Mouse (Mus musculus): Measurements from ENCODE around the gene Tmtc1. TPM values are rescaled to one million over a fixed set of nuclear protein-coding genes. Genes with fewer than 3 reads are reported as not detected.

Tmtc1 gene
- polyA plus RNA-seq, 1 experiment from 2014 or later = 0.76 TPM

DNA sequence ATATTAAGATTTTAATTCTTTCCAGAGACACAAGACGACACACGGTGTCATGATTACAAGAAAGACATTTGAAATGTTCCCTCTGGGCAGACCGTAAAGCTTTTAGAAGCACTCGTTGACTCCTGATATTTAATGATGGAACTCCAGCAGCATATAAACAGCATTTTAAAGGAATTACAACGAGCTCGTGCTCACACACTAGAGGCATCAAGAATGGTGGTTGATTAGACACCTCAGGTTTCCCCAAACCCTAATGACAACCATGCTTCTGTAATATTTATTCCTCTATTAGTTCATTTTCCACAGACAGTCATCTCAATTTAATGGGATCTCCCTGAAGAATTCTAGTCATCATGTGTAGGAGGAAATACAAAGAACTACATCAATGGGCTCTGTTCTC, 164.9 kb downstream of the Tmtc1 start:
- WGBS = 61% methylated on average over 6 of the region's 6 CpGs
- Histone ChIP-seq H3K27me3 (replicated peaks; ENCODE audit: low read depth, poor library complexity, severe bottlenecking) (no peaks in the 10 kb centered on the region), H3K9me3 (no peaks in the 10 kb centered on the region), H3K27ac (replicated peaks) (no peak overlapping the region), H3K4me3 (no peak overlapping the region), H3K4me1 (0 out of 2 replicates have a peak, but pooled peaks cover 8% of the 10 kb centered on the region), H3K36me3 (replicated peaks) (no peaks in the 10 kb centered on the region)
- no peak for DNase-seq (ENCODE audit: low spot score)

DNA sequence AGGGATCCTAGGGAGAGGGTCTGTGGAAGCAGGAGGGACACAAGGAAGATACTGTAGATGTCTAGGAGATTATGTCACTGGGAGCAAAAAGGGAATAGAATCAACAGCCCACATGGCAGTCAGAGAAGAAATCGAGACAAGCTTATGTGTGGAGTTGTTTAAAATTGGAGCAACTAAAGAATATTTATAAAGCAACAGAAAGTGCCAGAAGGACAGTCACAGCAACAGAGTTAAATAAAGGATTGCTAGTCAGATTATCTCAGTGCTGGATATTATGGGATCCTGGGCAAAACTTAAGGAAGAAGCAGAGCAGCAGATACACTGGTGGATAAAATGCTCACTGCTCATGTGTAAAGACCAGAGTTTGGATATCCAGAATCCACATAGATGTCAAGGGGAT, 167.8 kb downstream of the Tmtc1 start:
- Histone ChIP-seq H3K27ac (replicated peaks) (no peak overlapping the region), H3K27me3 (replicated peaks; ENCODE audit: low read depth, poor library complexity, severe bottlenecking) (no peaks in the 10 kb centered on the region), H3K4me3 (no peak overlapping the region), H3K36me3 (replicated peaks) (no peaks in the 10 kb centered on the region), H3K9me3 (no peaks in the 10 kb centered on the region), H3K4me1 (0 out of 2 replicates have a peak, but pooled peaks cover 3% of the 10 kb centered on the region)
- DNase-seq (ENCODE audit: low spot score) = no peak
- WGBS = 79% methylated on average over 1 of the region's 1 CpGs

- no peak for DNase-seq (ENCODE audit: low spot score)
- Histone ChIP-seq H3K36me3 (replicated peaks) (no peaks in the 10 kb centered on the region), H3K4me1 (0 out of 2 replicates have a peak, but pooled peaks cover 3% of the 10 kb centered on the region), H3K27ac (replicated peaks) (no peak overlapping the region), H3K4me3 (no peak overlapping the region), H3K9me3 (no peaks in the 10 kb centered on the region), H3K27me3 (replicated peaks; ENCODE audit: low read depth, poor library complexity, severe bottlenecking) (no peaks in the 10 kb centered on the region)
- 85% methylated on average over 4 of the region's 4 CpGs for WGBS
These were observed 169.1 kb downstream of the Tmtc1 start for GRCm38 (mm10) chr6:148275046-148275445.

GRCm38 (mm10) chr6:148260729-148261101, 183.5 kb downstream of the Tmtc1 start:
- Histone ChIP-seq H3K4me1 (peaks cover 19% of the 10 kb centered on the region), H3K9me3 (no peaks in the 10 kb centered on the region), H3K4me3 (no peak overlapping the region), H3K27ac (replicated peaks) (no peak overlapping the region), H3K27me3 (replicated peaks; ENCODE audit: low read depth, poor library complexity, severe bottlenecking) (no peaks in the 10 kb centered on the region), H3K36me3 (replicated peaks) (no peaks in the 10 kb centered on the region)
- WGBS = 94% methylated on average over 6 of the region's 6 CpGs
- DNase-seq (ENCODE audit: low spot score) = no peak

- 58% methylated on average over 4 of the region's 4 CpGs for WGBS
- Histone ChIP-seq H3K36me3 (replicated peaks) (no peaks in the 10 kb centered on the region), H3K27me3 (replicated peaks; ENCODE audit: low read depth, poor library complexity, severe bottlenecking) (no peaks in the 10 kb centered on the region), H3K9me3 (no peaks in the 10 kb centered on the region), H3K27ac (replicated peaks) (no peak overlapping the region), H3K4me1 (peaks cover 23% of the 10 kb centered on the region), H3K4me3 (no peak overlapping the region)
- peak; percentile 46 for DNase-seq (ENCODE audit: low spot score)
These were observed 184.0 kb downstream of the Tmtc1 start for GRCm38 (mm10) chr6:148259979-148260728.

DNA sequence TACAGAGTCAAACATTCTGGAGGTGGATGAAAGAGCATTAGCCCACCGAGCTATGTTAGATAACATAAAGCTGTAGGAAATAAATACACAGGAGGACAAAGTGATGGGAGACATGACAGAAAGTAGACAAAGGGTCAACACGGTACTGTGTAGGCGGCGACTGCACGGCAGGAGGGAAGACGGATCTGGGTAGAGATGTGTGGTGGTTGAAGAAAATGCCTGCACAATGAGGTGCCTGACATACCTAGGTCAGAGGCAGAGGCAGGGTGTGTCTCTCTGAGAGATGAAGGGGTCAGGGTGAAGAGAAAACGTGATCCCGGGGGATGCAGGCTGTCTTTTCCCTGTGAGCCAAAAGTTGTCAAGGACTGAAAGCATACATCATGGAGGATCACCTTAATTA, 185.1 kb downstream of the Tmtc1 start:
- H3K27me3 ChIP-seq (replicated peaks; ENCODE audit: low read depth, poor library complexity, severe bottlenecking) = no peaks in the 10 kb centered on the region
- no peaks in the 10 kb centered on the region for H3K36me3 ChIP-seq (replicated peaks)
- H3K4me3 ChIP-seq = no peak overlapping the region
- DNase-seq (ENCODE audit: low spot score) = no peak
- 83% methylated on average over 8 of the region's 8 CpGs for WGBS
- H3K4me1 ChIP-seq = peaks cover 24% of the 10 kb centered on the region
- H3K9me3 ChIP-seq = no peaks in the 10 kb centered on the region
- H3K27ac ChIP-seq (replicated peaks) = no peak overlapping the region

GRCm38 (mm10) chr6:148257805-148258204, 186.4 kb downstream of the Tmtc1 start:
- no peaks in the 10 kb centered on the region for H3K9me3 ChIP-seq
- 85% methylated on average over 2 of the region's 2 CpGs for WGBS
- no peak for DNase-seq (ENCODE audit: low spot score)
- H3K27ac ChIP-seq (replicated peaks) = no peak overlapping the region
- H3K36me3 ChIP-seq (replicated peaks) = no peaks in the 10 kb centered on the region
- no peaks in the 10 kb centered on the region for H3K27me3 ChIP-seq (replicated peaks; ENCODE audit: low read depth, poor library complexity, severe bottlenecking)
- H3K4me3 ChIP-seq = no peak overlapping the region
- peaks cover 34% of the 10 kb centered on the region for H3K4me1 ChIP-seq

- no peaks in the 10 kb centered on the region for H3K36me3 ChIP-seq (replicated peaks)
- peaks cover 44% of the 10 kb centered on the region for H3K4me1 ChIP-seq
- no peaks in the 10 kb centered on the region for H3K9me3 ChIP-seq
- 90% methylated on average over 3 of the region's 3 CpGs for WGBS
- no peak overlapping the region for H3K4me3 ChIP-seq
- no peak for DNase-seq (ENCODE audit: low spot score)
- H3K27me3 ChIP-seq (replicated peaks; ENCODE audit: low read depth, poor library complexity, severe bottlenecking) = no peaks in the 10 kb centered on the region
- H3K27ac ChIP-seq (replicated peaks) = no peak overlapping the region
These were observed 188.1 kb downstream of the Tmtc1 start for GRCm38 (mm10) chr6:148256109-148256508.

DNA sequence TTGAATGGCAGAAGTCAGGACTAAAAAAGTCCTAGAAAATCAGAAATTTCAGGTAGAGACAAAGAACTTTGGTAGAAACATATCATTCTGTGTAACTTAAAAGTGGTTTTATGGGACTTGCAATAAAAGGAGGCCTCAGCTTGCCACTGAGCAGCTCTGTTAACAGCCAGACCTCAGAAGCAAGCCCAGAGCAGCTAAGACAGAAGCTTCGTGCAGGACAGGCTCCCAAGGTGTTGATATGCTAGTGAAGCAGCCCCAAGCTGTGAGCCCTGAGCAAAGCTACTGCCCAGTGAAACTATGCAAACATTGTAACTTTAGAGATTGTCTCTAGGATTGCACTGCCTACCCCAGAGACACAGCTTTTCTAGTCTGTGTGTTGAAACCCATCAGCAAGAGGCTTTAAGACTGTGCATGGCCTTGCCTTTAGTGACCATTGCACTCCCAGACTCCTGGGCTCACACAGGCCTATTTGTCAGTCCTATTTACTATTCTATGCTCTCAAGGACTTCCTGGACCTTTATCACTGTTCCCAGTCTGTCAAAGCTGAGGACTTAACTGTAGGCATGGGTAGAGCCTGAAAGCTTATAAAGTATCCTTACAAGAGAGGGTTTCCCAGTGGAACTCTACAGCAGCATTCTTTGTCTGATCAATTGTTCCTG, 188.7 kb downstream of the Tmtc1 start:
- Histone ChIP-seq H3K9me3 (no peaks in the 10 kb centered on the region), H3K4me1 (peaks cover 40% of the 10 kb centered on the region), H3K36me3 (replicated peaks) (no peaks in the 10 kb centered on the region), H3K27me3 (replicated peaks; ENCODE audit: low read depth, poor library complexity, severe bottlenecking) (no peaks in the 10 kb centered on the region), H3K4me3 (no peak overlapping the region), H3K27ac (replicated peaks) (no peak overlapping the region)
- 68% methylated on average over 1 of the region's 1 CpGs for WGBS
- DNase-seq (ENCODE audit: low spot score) = no peak

DNA sequence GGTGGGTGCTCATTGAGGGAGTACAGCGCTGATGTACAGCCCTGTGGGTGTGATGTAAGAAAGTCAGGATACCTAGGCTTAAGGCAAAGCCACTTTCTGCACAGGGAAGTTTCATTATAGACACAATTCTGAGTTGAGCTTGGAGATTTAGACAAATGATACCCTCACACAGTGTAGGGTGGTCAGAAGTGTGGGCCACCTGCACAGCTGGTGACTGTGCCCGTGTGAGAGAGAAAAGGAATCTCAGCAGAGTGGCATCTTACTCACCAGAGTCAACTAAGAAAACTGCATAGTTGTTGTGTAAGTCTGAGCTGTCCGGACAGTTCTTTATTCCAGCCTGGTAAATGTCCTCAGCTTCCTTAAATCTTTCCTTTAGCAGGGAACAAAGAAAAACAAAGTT, 195.0 kb downstream of the Tmtc1 start:
- DNase-seq (ENCODE audit: low spot score) = no peak
- WGBS = 84% methylated on average over 3 of the region's 3 CpGs
- peaks cover 21% of the 10 kb centered on the region for H3K4me1 ChIP-seq
- H3K27me3 ChIP-seq (replicated peaks; ENCODE audit: low read depth, poor library complexity, severe bottlenecking) = no peaks in the 10 kb centered on the region
- H3K4me3 ChIP-seq = no peak overlapping the region
- H3K9me3 ChIP-seq = no peaks in the 10 kb centered on the region
- H3K36me3 ChIP-seq (replicated peaks) = no peaks in the 10 kb centered on the region
- H3K27ac ChIP-seq (replicated peaks) = no peak overlapping the region

GRCm38 (mm10) chr6:148248625-148249024, 195.6 kb downstream of the Tmtc1 start:
- Histone ChIP-seq H3K4me1 (peaks cover 17% of the 10 kb centered on the region), H3K9me3 (no peaks in the 10 kb centered on the region), H3K4me3 (no peak overlapping the region), H3K27me3 (replicated peaks; ENCODE audit: low read depth, poor library complexity, severe bottlenecking) (no peaks in the 10 kb centered on the region), H3K36me3 (replicated peaks) (no peaks in the 10 kb centered on the region), H3K27ac (replicated peaks) (no peak overlapping the region)
- DNase-seq (ENCODE audit: low spot score) = peak; percentile 39
- 65% methylated on average over 2 of the region's 2 CpGs for WGBS

- H3K4me1 ChIP-seq = no peaks in the 10 kb centered on the region
- no peak for DNase-seq (ENCODE audit: low spot score)
- H3K9me3 ChIP-seq = no peaks in the 10 kb centered on the region
- H3K27me3 ChIP-seq (replicated peaks; ENCODE audit: low read depth, poor library complexity, severe bottlenecking) = no peaks in the 10 kb centered on the region
- H3K27ac ChIP-seq (replicated peaks) = no peak overlapping the region
- 73% methylated on average over 7 of the region's 7 CpGs for WGBS
- H3K4me3 ChIP-seq = no peak overlapping the region
- H3K36me3 ChIP-seq (replicated peaks) = no peaks in the 10 kb centered on the region
These were observed 197.6 kb downstream of the Tmtc1 start for GRCm38 (mm10) chr6:148246544-148246943.

- H3K27me3 ChIP-seq (replicated peaks; ENCODE audit: low read depth, poor library complexity, severe bottlenecking) = no peaks in the 10 kb centered on the region
- no peaks in the 10 kb centered on the region for H3K4me1 ChIP-seq
- WGBS = 73% methylated on average over 1 of the region's 1 CpGs
- no peak overlapping the region for H3K4me3 ChIP-seq
- H3K36me3 ChIP-seq (replicated peaks) = no peaks in the 10 kb centered on the region
- no peaks in the 10 kb centered on the region for H3K9me3 ChIP-seq
- no peak overlapping the region for H3K27ac ChIP-seq (replicated peaks)
- no peak for DNase-seq (ENCODE audit: low spot score)
These were observed 199.4 kb downstream of the Tmtc1 start for GRCm38 (mm10) chr6:148244836-148245235.

All from embryonic facial prominence, embryonic 10.5 days (tissue).